Mouse (Mus musculus) spleen, adult 2 months (tissue): Measurements from ENCODE around the gene Wfdc8.

ENCODE experiments used
- CTCF ChIP-seq: fragments of 200-500 bp; IDR thresholded peaks from 2 replicates; pipeline ENCODE4 v1.5.1; 2011; ENCODE audit warnings: mild to moderate bottlenecking, inconsistent platforms; ENCODE audit not compliant: insufficient read depth, insufficient read length, insufficient replicate concordance; ENCODE audit errors: extremely low read depth
- POLR2A ChIP-seq: fragments of 200-500 bp; IDR thresholded peaks from 2 replicates; pipeline ENCODE4 v1.6.1; 2011; ENCODE audit warnings: low read depth, low read length, inconsistent platforms

DNA sequence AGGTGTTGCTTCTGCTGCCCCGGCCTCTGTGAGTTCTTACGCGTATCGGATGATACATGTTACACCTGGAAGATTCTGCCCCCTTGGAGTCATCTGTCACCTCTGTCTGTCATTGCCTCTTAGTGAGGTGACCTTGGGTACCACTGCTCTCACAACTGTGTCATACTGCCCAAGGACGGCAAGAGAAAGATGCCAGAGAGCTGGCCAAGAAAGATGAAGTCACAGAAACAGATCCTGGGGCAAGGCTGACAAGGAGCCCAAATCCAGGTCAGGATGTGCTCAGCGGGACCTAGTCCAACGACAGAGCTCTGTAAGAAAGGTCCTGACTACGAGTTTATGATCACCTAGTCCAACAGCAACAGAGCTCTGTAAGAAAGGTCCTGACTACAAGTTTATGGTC, 53.3 kb downstream of the Wfdc8 start:
- TF ChIP-seq CTCF (no peak), POLR2A (no peak)
